Mouse (Mus musculus) stomach, embryonic 14.5 days (tissue): Measurements from ENCODE around the gene Fxyd3. TPM values are rescaled to one million over a fixed set of nuclear protein-coding genes. Genes with fewer than 3 reads are reported as not detected.

Experiments
- ATAC-seq: fragments of 200-750 bp; cut with Nextera tagmentation; 2 replicates; pipeline ENCODE4 v1.8.0; 2017; ENCODE audit warnings: low read depth, moderate TSS enrichment; ENCODE audit not compliant: insufficient number of reproducible peaks, insufficient read depth, low FRiP score
- H3K27ac ChIP-seq: fragments of 300-500 bp; sonication (generic); 2 replicates; pipeline ENCODE4 v1.5.1; 2014; ENCODE audit warnings: mild to moderate bottlenecking, low read length, moderate library complexity, mixed read lengths
- H3K27me3 ChIP-seq: fragments of 300-500 bp; sonication (generic); 2 replicates; pipeline ENCODE4 v1.6.1; 2014; ENCODE audit warnings: low read length, control low read depth, mixed read lengths; ENCODE audit not compliant: control insufficient read depth, insufficient read depth
- H3K36me3 ChIP-seq: fragments of 300-500 bp; sonication (generic); 2 replicates; pipeline ENCODE4 v1.6.1; 2014; ENCODE audit warnings: mild to moderate bottlenecking, control low read depth, low read length, moderate library complexity, mixed read lengths; ENCODE audit not compliant: control insufficient read depth, insufficient read depth
- H3K4me1 ChIP-seq: fragments of 300-500 bp; sonication (generic); 2 replicates; pipeline ENCODE4 v1.6.1; 2014; ENCODE audit warnings: low read length, control low read depth, mixed read lengths; ENCODE audit not compliant: control insufficient read depth, insufficient read depth
- H3K4me2 ChIP-seq: fragments of 300-500 bp; sonication (generic); replicated peaks from 2 replicates; pipeline ENCODE4 v1.6.1; 2014; ENCODE audit warnings: low read depth, low read length, control low read depth
- H3K4me3 ChIP-seq: fragments of 300-500 bp; sonication (generic); 2 replicates; pipeline ENCODE4 v1.5.1; 2014; ENCODE audit warnings: low read depth, low read length, control low read depth
- H3K9ac ChIP-seq: fragments of 300-500 bp; sonication (generic); replicated peaks from 2 replicates; pipeline ENCODE4 v1.6.1; 2014; ENCODE audit warnings: low read depth, mild to moderate bottlenecking, control low read depth, low read length, moderate library complexity, mixed read lengths
- H3K9me3 ChIP-seq: fragments of 300-500 bp; sonication (generic); 2 replicates; pipeline ENCODE4 v1.6.1; 2016; ENCODE audit warnings: low read depth, low read length, control low read depth; ENCODE audit not compliant: control insufficient read depth
- WGBS: fragments of 180-500 bp; shearing (Covaris S2); extraction: QIAGEN DNeasy Blood & Tissue Kit; methylation state at CpG from one replicate; pipeline ENCODE4 v1.1.7; 2014; 5-methylcytosine and 5-hydroxymethylcytosine counted together
- polyA plus RNA-seq: library from polyadenylated mRNA; unstranded; fragments of >200 nt; fragmentation: Nextera tagmentation; extraction: Ambion mirVana; gene quantifications from 2 replicates; pipeline ENCODE4 v1.2.1, GENCODE M21; 2014

Gene Fxyd3
- polyA plus RNA-seq, 1 experiment from 2014 or later = 479 TPM

DNA sequence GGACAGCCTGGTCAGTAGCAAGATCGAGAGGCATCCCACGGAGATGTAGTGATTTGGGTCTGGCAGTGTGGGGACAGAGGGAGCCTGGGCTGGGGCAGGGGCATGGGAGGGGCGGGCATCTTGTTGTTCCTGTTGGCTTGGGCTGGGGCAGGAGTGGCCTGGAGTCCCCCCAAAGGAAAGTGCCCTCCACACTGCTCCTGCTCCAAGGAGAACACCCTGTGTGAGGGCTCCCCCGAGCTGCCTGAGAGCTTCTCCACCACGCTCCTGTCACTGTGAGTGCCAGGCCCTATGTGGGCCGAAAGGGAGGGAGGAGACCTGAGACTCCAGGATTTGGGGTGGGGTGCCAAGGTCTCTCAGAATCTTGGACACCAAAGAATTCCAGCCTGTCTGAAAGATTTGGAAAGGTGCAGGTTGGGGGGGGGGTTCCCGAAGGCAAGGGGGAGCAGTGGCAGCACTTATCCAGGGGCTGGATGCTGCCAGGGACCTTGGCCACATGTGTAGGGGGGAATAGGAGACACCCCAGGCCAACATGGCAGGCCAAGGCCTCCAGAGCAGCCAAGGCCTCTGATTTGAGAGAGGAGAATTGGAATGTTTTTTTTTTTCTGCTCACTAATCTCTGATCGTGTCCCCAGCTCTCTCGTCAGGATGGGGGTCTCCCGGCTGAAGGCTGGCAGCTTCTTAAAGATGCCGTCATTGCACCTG, 16.4 kb downstream of the Fxyd3 start:
- peaks cover 5% of the 10 kb centered on the region; the same call in 1 of the 2 replicates for H3K4me1 ChIP-seq
- no peak overlapping the region for H3K4me3 ChIP-seq
- 0 out of 2 replicates have a peak overlapping the region, but pooled peaks have one; percentile 27 for H3K27ac ChIP-seq
- H3K4me2 ChIP-seq = 0 out of 2 replicates have a peak overlapping the region, but pooled peaks have one; percentile 5
- no peaks in the 10 kb centered on the region for H3K9me3 ChIP-seq
- 66% methylated on average over 11 of the region's 11 CpGs for WGBS
- H3K36me3 ChIP-seq = no peaks in the 10 kb centered on the region
- no peak overlapping the region for H3K9ac ChIP-seq
- H3K27me3 ChIP-seq = no peaks in the 10 kb centered on the region
- ATAC-seq = no peak

DNA sequence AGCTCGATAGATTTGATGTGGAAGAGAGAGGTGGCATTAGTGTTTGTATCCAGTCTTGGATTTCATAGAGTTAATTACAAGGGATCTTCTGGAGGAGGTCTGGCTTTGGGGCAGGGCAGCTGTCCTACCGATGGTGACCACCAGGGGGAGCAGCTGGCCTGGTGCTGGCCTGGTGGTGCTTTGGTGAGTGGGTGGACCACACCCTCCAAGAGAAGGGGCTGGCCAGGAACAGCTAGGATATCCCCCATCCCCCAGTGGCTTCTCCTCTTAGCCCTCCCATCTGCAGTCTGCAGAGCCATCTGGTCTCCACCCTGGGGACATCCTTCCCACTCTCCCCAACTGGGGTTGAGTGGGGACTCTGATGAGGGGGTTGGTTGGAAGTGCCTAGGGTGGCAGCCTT, 17.4 kb downstream of the Fxyd3 start, which contains the start of gene Lgi4:
Lgi4 (plus strand) TSS at position 235 of the 400 bp plus-strand sequence.
- peak; percentile 43 for ATAC-seq
- H3K4me1 ChIP-seq = peaks cover 15% of the 10 kb centered on the region; the same call in 1 of the 2 replicates
- H3K36me3 ChIP-seq = no peaks in the 10 kb centered on the region
- no peaks in the 10 kb centered on the region for H3K9me3 ChIP-seq
- no peak within 1 kb of the TSS for H3K9ac ChIP-seq
- 0 out of 2 replicates have a peak within 1 kb of the TSS, but pooled peaks have one; percentile 27 for H3K27ac ChIP-seq
- WGBS = 5% methylated on average over 2 of the region's 2 CpGs
- no peak within 1 kb of the TSS for H3K4me3 ChIP-seq
- H3K4me2 ChIP-seq = 0 out of 2 replicates have a peak within 1 kb of the TSS, but pooled peaks have one; percentile 5
- no peaks in the 10 kb centered on the region for H3K27me3 ChIP-seq

DNA sequence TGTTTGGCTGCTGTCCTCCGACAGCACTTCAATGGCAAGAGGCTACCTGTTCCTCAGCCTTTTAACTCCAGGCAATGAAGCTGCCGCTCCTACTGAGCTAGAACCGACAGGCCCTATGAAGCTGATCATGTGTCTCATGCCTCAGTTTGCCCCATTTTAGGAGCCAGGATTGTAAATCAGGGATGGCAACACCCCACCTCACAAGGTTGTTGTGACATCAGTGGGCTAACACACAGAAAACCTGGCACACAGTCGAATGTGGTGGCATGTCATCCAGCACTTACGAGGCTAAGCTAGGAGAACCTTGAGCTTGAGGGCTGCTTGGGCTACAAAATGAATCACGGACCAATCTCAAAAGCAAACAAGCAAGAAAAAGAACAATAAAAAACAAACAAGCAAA, 18.3 kb downstream of the Fxyd3 start:
- ATAC-seq = no peak
- Histone ChIP-seq H3K4me2 (no peak overlapping the region), H3K4me1 (peaks cover 24% of the 10 kb centered on the region), H3K27ac (no peak overlapping the region), H3K9ac (no peak overlapping the region), H3K4me3 (no peak overlapping the region), H3K36me3 (no peaks in the 10 kb centered on the region), H3K27me3 (0 out of 2 replicates have a peak, but pooled peaks cover 2% of the 10 kb centered on the region), H3K9me3 (no peaks in the 10 kb centered on the region)
- 87% methylated on average over 6 of the region's 6 CpGs for WGBS

DNA sequence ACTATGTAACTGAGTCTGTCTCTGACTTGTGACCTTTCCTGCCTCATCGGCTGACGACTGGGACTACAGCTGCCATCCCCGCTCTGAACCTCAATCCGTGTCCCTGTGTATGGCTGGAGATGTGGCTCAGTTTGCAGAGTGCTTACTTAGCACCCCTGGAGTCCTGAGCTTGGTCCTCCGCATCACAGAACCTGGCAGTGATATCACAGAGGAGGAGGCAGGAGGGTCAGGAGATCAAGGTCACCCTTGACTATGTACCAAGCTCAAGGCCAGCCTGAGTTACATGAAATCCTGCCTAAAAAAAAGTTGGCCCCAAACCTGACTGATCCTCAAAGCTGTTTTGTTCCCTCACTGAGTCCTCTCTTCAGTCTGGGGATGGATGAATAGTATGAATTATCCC, 18.8 kb downstream of the Fxyd3 start:
- H3K9me3 ChIP-seq = no peaks in the 10 kb centered on the region
- WGBS = 71% methylated on average over 5 of the region's 5 CpGs
- ATAC-seq = no peak

DNA sequence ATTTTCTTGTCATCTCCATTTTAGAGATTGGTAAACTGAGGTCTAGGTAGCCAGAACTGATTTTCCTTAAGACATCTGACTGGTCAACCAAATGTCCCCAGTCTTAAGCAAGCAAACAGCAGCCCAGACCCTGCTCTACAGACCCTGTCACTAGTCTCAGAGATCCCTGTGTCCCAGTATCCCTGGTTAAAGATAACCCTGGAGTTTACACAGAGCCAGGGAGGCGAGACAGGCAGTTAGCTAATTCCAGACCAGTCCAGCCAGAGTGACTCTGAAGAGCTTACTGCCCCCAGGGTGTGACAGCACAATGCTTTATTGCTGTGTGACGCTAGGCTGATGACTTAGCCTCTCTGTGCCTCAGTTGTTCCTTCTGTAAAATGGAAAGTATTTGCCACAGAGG, 19.4 kb downstream of the Fxyd3 start, which contains the start of gene Fxyd1:
Fxyd1 (minus strand) TSS at position 129 of the 400 bp plus-strand sequence.
- Histone ChIP-seq H3K9me3 (no peaks in the 10 kb centered on the region), H3K4me3 (no peak within 1 kb of the TSS), H3K4me1 (peaks cover 33% of the 10 kb centered on the region), H3K36me3 (no peaks in the 10 kb centered on the region), H3K4me2 (no peak within 1 kb of the TSS), H3K27me3 (0 out of 2 replicates have a peak, but pooled peaks cover 6% of the 10 kb centered on the region), H3K9ac (no peak within 1 kb of the TSS), H3K27ac (peak within 1 kb of the TSS; percentile 27; the same call in 1 of the 2 replicates)
- WGBS = 82% methylated on average over 2 of the region's 2 CpGs
- no peak for ATAC-seq

More for the DNA sequence above, 18.8 kb downstream of the Fxyd3 start:
- Histone ChIP-seq H3K27ac (no peak overlapping the region), H3K4me3 (no peak overlapping the region), H3K4me1 (peaks cover 28% of the 10 kb centered on the region), H3K4me2 (no peak overlapping the region), H3K36me3 (no peaks in the 10 kb centered on the region), H3K27me3 (0 out of 2 replicates have a peak, but pooled peaks cover 5% of the 10 kb centered on the region), H3K9ac (no peak overlapping the region)

DNA sequence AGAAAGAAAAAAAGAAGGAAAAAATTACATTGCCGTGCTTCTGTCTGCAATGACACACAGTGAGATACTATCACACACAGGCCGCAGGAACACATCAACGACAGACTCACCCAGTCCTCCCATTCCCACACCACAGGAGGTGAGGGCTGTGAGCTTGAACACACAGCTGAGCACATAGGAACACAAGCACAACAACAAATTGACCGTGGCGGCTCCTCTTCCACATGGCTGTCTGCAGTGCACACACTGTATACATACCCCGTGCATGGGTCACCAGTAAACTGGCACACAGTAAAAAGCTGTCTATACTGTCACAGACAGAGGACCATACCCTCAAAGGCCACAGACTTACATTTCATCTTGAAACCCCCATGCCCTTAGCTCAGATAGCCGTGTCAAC, 20.1 kb downstream of the Fxyd3 start:
- Histone ChIP-seq H3K9me3 (no peaks in the 10 kb centered on the region), H3K27ac (peak overlapping the region; percentile 27; the same call in 1 of the 2 replicates), H3K4me1 (peaks cover 39% of the 10 kb centered on the region), H3K4me2 (no peak overlapping the region), H3K36me3 (no peaks in the 10 kb centered on the region), H3K27me3 (peaks cover 11% of the 10 kb centered on the region), H3K4me3 (no peak overlapping the region), H3K9ac (no peak overlapping the region)
- no peak for ATAC-seq
- WGBS = 74% methylated on average over 7 of the region's 7 CpGs

DNA sequence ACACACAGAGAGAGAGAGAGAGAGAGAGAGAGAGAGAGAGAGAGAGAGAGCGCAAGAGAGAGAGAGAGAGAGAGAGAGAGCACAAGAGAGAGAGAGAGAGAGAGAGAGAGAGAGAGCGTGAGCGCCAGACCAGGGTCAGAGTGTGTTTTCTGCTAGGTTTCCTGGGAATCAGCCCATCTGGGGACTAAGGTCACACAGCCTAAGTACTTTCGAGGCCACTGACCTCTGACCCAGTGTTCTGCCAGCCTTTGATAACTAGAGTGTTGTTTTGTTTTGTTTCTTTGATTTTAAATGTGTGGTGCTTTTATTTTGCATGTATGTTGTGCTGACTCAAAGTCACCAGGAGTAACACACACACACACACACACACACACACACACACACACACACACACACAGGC, 20.6 kb downstream of the Fxyd3 start:
- no peak overlapping the region for H3K9ac ChIP-seq
- peaks cover 17% of the 10 kb centered on the region for H3K27me3 ChIP-seq
- no peaks in the 10 kb centered on the region for H3K36me3 ChIP-seq
- H3K4me1 ChIP-seq = peaks cover 44% of the 10 kb centered on the region
- H3K27ac ChIP-seq = no peak overlapping the region; the same call in 1 of the 2 replicates
- no peak for ATAC-seq
- 15% methylated on average over 3 of the region's 4 CpGs for WGBS
- H3K9me3 ChIP-seq = no peaks in the 10 kb centered on the region
- H3K4me3 ChIP-seq = no peak overlapping the region
- H3K4me2 ChIP-seq = peak overlapping the region; percentile 35; the same call in 1 of the 2 replicates

DNA sequence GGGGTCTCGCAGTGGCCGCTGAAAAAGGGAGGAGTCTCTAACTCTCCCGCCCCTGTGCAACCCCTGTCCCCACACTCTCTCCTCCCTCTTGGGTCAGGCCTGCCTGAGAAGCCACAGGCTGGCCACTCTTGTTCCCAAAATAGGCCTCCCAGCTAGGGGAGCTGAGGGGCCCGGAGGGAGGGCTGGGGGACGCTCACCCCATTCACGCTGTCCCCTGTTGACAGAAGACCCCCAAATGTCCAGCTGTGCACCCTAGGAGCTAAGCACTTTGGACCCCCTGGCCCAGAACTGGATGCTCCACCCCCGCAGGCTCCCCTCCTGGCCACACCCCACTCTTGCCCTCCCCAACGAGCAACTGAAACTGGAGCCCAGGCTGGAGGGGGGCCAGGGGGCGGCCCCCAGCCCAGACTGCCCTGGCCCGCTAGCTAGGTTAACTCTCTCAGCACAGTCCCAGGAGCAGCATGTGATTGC, 21.1 kb downstream of the Fxyd3 start:
- H3K4me1 ChIP-seq = peaks cover 48% of the 10 kb centered on the region
- peak overlapping the region; percentile 19 for H3K4me3 ChIP-seq
- 1% methylated on average over 10 of the region's 10 CpGs for WGBS
- H3K9me3 ChIP-seq = no peaks in the 10 kb centered on the region
- peak overlapping the region; percentile 35 for H3K4me2 ChIP-seq
- H3K27me3 ChIP-seq = peaks cover 22% of the 10 kb centered on the region
- H3K36me3 ChIP-seq = no peaks in the 10 kb centered on the region
- H3K27ac ChIP-seq = peak overlapping the region; percentile 72; the same call in 1 of the 2 replicates
- peak overlapping the region; percentile 25; the same call in 1 of the 2 replicates for H3K9ac ChIP-seq
- ATAC-seq = peak; percentile 86
